Mouse (Mus musculus): ENCODE results near the gene Asf1b. TPM values are rescaled to one million over a fixed set of nuclear protein-coding genes. Genes with fewer than 3 reads are reported as not detected.

The Asf1b gene
- total RNA-seq (2012; rRNA removed) (71.1 and 94.5 TPM in 2 replicates), total RNA-seq (2014; rRNA removed) (58.9 and 62.2 TPM in 2 replicates), polyA plus RNA-seq (2012; ENCODE audit: insufficient read length, low read depth) (86.3 and 101 TPM in 2 replicates)

DNA sequence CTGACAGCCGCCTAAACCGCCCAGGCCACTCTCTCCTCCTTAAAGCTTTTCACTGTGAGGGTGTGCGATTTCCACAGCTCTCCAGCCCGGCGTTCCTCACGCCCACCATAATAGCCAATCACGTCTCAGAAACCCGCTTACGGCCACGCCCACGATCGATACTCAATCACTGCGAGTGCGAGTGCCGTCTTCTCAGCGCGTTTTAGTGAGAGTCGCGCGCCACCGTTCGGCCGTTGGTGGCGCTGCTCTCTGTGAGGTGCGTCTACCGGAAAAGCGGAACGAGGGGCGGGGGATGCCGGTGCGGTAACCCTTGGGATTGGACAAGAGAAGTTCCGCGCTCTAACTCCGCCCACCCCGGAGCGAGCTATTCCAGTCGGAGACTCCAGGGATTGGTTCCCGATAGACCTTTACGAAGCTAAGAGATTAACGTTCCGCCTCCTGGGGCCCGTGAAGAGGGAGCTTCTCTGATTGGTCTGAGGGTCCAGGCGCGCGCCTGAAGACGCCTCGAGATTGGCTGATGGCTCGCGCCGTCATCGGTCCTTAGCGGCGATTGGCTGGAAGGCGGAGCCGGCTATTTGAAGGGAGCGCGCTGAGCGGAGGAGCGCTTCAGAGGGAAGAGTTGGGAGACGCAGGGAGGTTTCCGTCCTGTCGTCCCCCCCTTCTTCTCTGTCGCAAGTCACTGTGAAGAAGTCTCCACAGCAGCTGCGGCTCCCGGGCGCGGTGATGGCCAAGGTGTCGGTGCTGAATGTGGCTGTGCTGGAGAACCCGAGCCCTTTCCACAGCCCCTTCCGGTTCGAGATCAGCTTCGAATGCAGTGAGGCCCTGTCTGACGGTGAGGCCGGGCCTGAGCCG is at the start of gene Asf1b, which contains the start of gene Gm10644:
Gene Asf1b (plus strand): TSS at position 402 of the 852 bp plus-strand sequence.
Gene Gm10644 (minus strand): TSS at position 100 of the 852 bp plus-strand sequence.
- peak within 1 kb of the TSS; percentile 63 for H3K9ac ChIP-seq (ENCODE audit: insufficient read depth, low read depth)
- H3K79me2 ChIP-seq (replicated peaks; ENCODE audit: control insufficient read depth, extremely low read depth, insufficient read depth, poor library complexity, severe bottlenecking) = peaks cover 28% of the 10 kb centered on the region
- dilution Hi-C loops (cut with MboI; ENCODE audit: extremely low pct_ligation_motif_present, extremely low pct_unique_long_range_greater_than_20kb, low sequenced_read_pairs) (no loop called here), in situ Hi-C loops (cut with MboI; ENCODE audit: low pct_ligation_motif_present, low pct_unique_long_range_greater_than_20kb, low sequenced_read_pairs) (loop anchor here (10.0 kb wide), 2 partner anchors 61 to 171 kb away; no protein-coding TSS in a partner anchor)
- H3K4me3 ChIP-seq (replicated peaks in 1 of 3; ENCODE audit: low read depth in 2 of 3, low read length in 2 of 3, poor library complexity in 1 of 3) = peak within 1 kb of the TSS; percentile 72 to 89 (median 87)
- no peaks in the 10 kb centered on the region for H3K27me3 ChIP-seq (replicated peaks)
- H3K4me2 ChIP-seq (ENCODE audit: insufficient read depth, low read depth, poor library complexity, severe bottlenecking) = peak within 1 kb of the TSS; percentile 84
- no peaks in the 10 kb centered on the region for H3K9me3 ChIP-seq (replicated peaks; ENCODE audit: low read length)
- H3K36me3 ChIP-seq (replicated peaks in 1 of 2; ENCODE audit: control insufficient read depth in 1 of 2, insufficient read depth in 1 of 2, low read length in 1 of 2) = peaks cover 0 to 21% of the 10 kb centered on the region in 2 experiments
- peak; percentile 100 for DNase-seq (ENCODE audit: extremely low read depth)
- peak within 1 kb of the TSS; percentile 21 for H3K27ac ChIP-seq (ENCODE audit: insufficient read depth, low read depth)
- H3K4me1 ChIP-seq (ENCODE audit: control insufficient read depth in 1 of 2, insufficient read depth in 2 of 2) = peaks cover 0 to 22% of the 10 kb centered on the region in 2 experiments; a peak in 2 of 4 replicates
- TF ChIP-seq BHLHE40 (IDR thresholded peaks at IDR 0.05; ENCODE audit: low read depth, low read length) = 0 out of 2 replicates have a peak, but pooled peaks have one; percentile 19
- no peak for TF ChIP-seq JUND (conservative IDR thresholded peaks at IDR 0.05; ENCODE audit: low read depth, low read length)
- peak; percentile 82 for TF ChIP-seq POLR2A (IDR thresholded peaks at IDR 0.05; ENCODE audit: low read depth, low read length)
- peak; percentile 68 for TF ChIP-seq MXI1 (IDR thresholded peaks at IDR 0.05; ENCODE audit: low read depth, low read length)
- peak; percentile 20; the same call in 1 of the 2 replicates for TF ChIP-seq IRF4 (IDR thresholded peaks at IDR 0.05; ENCODE audit: low read depth, low read length)
- TF ChIP-seq USF2 (conservative IDR thresholded peaks at IDR 0.05; ENCODE audit: low read depth, low read length) = no peak
- TF ChIP-seq NELFE (IDR thresholded peaks at IDR 0.05; ENCODE audit: low read depth, low read length) = peak; percentile 80
- peak; percentile 5; the same call in 1 of the 2 replicates for TF ChIP-seq ZC3H11A (IDR thresholded peaks at IDR 0.05; ENCODE audit: low read depth, low read length)
- no peak for TF ChIP-seq POLR2AphosphoS2 (IDR thresholded peaks at IDR 0.05; ENCODE audit: low read depth, low read length)
- no peak; the same call in 1 of the 2 replicates for TF ChIP-seq MEF2A (IDR thresholded peaks at IDR 0.05; ENCODE audit: borderline replicate concordance, low read depth, low read length)
- TF ChIP-seq SMC3 (IDR thresholded peaks at IDR 0.05; ENCODE audit: low read depth, low read length) = peak; percentile 53
- TF ChIP-seq MAFK (IDR thresholded peaks at IDR 0.05; ENCODE audit: insufficient replicate concordance, low read length) = no peak
- no peak for TF ChIP-seq ETS1 (conservative IDR thresholded peaks at IDR 0.05; ENCODE audit: low read depth, low read length)
- TF ChIP-seq USF1 (IDR thresholded peaks at IDR 0.05; ENCODE audit: low read depth, low read length) = no peak
- peak; percentile 80 for TF ChIP-seq RAD21 (IDR thresholded peaks at IDR 0.05; ENCODE audit: low read depth, low read length)
- no peak for TF ChIP-seq ZNF384 (IDR thresholded peaks at IDR 0.05; ENCODE audit: low read depth, low read length)
- TF ChIP-seq RCOR1 (conservative IDR thresholded peaks at IDR 0.05; ENCODE audit: low read depth, low read length) = no peak
- no peak for TF ChIP-seq GABPA (IDR thresholded peaks at IDR 0.05; ENCODE audit: insufficient replicate concordance, low read depth, low read length)
- peak; percentile 77 for TF ChIP-seq TBP (conservative IDR thresholded peaks at IDR 0.05; ENCODE audit: low read depth, low read length)
- no peak for TF ChIP-seq JUN (IDR thresholded peaks at IDR 0.05; ENCODE audit: insufficient read depth, low read depth, low read length)
- TF ChIP-seq MAZ (IDR thresholded peaks at IDR 0.05; ENCODE audit: low read depth, low read length) = no peak
- peak; percentile 89 for TF ChIP-seq ELF1 (IDR thresholded peaks at IDR 0.05; ENCODE audit: low read depth, low read length)
- TF ChIP-seq TCF12 (IDR thresholded peaks at IDR 0.05; ENCODE audit: low read depth, low read length) = peak; percentile 45; the same call in 1 of the 2 replicates
- TF ChIP-seq KAT2A (IDR thresholded peaks at IDR 0.05; ENCODE audit: insufficient replicate concordance, low read length) = 0 out of 2 replicates have a peak, but pooled peaks have one; percentile 45
- peak; percentile 33; the same call in 1 of the 2 replicates for TF ChIP-seq NRF1 (IDR thresholded peaks at IDR 0.05; ENCODE audit: low read depth, low read length)
- TF ChIP-seq E2F4 (IDR thresholded peaks at IDR 0.05; ENCODE audit: insufficient replicate concordance, low read depth, low read length) = peak; percentile 89; the same call in 1 of the 2 replicates
- peak; percentile 87 for TF ChIP-seq CHD2 (IDR thresholded peaks at IDR 0.05; ENCODE audit: low read length)
- no peak for TF ChIP-seq ZKSCAN1 (IDR thresholded peaks at IDR 0.05; ENCODE audit: borderline replicate concordance, low read depth, low read length)
- TF ChIP-seq PAX5 (IDR thresholded peaks at IDR 0.05; ENCODE audit: low read length) = no peak
- no peak for TF ChIP-seq MYC (IDR thresholded peaks at IDR 0.05; ENCODE audit: low read depth, low read length)
- TF ChIP-seq HCFC1 (IDR thresholded peaks at IDR 0.05; ENCODE audit: low read depth, low read length) = no peak; the same call in 1 of the 2 replicates
- TF ChIP-seq MAX (IDR thresholded peaks at IDR 0.05; ENCODE audit: low read length) = peak; percentile 26
- no peak for TF ChIP-seq EP300 (IDR thresholded peaks at IDR 0.05; ENCODE audit: low read length)
- TF ChIP-seq CTCF (conservative IDR thresholded peaks at IDR 0.05 in 1 of 2, IDR thresholded peaks at IDR 0.05 in 1 of 2; ENCODE audit: low read depth in 2 of 2, low read length in 2 of 2) = peak; percentile 16 to 91; a peak in 2 of 4 replicates
- 0 out of 2 replicates have a peak, but pooled peaks have one; percentile 20 for TF ChIP-seq ZMIZ1 (IDR thresholded peaks at IDR 0.05; ENCODE audit: low read depth, low read length)
- peak; percentile 64; the same call in 1 of the 2 replicates for TF ChIP-seq SIN3A (IDR thresholded peaks at IDR 0.05; ENCODE audit: low read length)
- TF ChIP-seq UBTF (IDR thresholded peaks at IDR 0.05; ENCODE audit: low read depth, low read length) = no peak
